Mouse (Mus musculus) thymus, adult 2 months (tissue): ENCODE results near the gene Akr1a1. TPM values are rescaled to one million over a fixed set of nuclear protein-coding genes. Genes with fewer than 3 reads are reported as not detected.
"Not testable (repeated sequence)": the region's sequence is repeated elsewhere in the genome, so short reads cannot be mapped to it uniquely, and the experiment has no call there.

ENCODE experiments used
- DNase-seq: peaks from one replicate; pipeline ENCODE4 v3.0.0; 2021
- H3K27ac ChIP-seq: fragments of 200-500 bp; 2 replicates; pipeline ENCODE4 v1.5.1; 2012; ENCODE audit warnings: low read length, control low read depth; ENCODE audit not compliant: control insufficient read depth, insufficient read depth
- H3K27me3 ChIP-seq: fragments of 200-500 bp; 2 replicates; pipeline ENCODE4 v1.6.1; 2012; ENCODE audit warnings: mild to moderate bottlenecking, low read length, moderate library complexity, mixed read lengths; ENCODE audit not compliant: control insufficient read depth, insufficient read depth
- H3K36me3 ChIP-seq: fragments of 200-500 bp; 2 replicates; pipeline ENCODE4 v1.6.1; 2012; ENCODE audit warnings: mild to moderate bottlenecking, low read length, moderate library complexity; ENCODE audit not compliant: control insufficient read depth, insufficient read depth
- H3K4me1 ChIP-seq: fragments of 200-500 bp; replicated peaks from 2 replicates; pipeline ENCODE4 v1.6.1; 2012; ENCODE audit warnings: low read length; ENCODE audit not compliant: control insufficient read depth, insufficient read depth
- H3K4me3 ChIP-seq: fragments of 200-500 bp; 2 replicates; pipeline ENCODE4 v1.5.1; 2012; ENCODE audit warnings: mild to moderate bottlenecking, low read length, control low read depth, moderate library complexity; ENCODE audit not compliant: control insufficient read depth, insufficient read depth
- CTCF ChIP-seq: fragments of 200-500 bp; IDR thresholded peaks from 2 replicates; pipeline ENCODE4 v1.5.1; 2012; ENCODE audit warnings: mild to moderate bottlenecking, control low read depth, low read length, moderate library complexity, borderline replicate concordance; ENCODE audit not compliant: control insufficient read depth, poor library complexity, insufficient read depth; ENCODE audit errors: extremely low read depth
- POLR2A ChIP-seq: fragments of 200-500 bp; IDR thresholded peaks from 2 replicates; pipeline ENCODE4 v1.6.1; 2012; ENCODE audit warnings: mild to moderate bottlenecking, low read length, control low read depth, moderate library complexity; ENCODE audit not compliant: control insufficient read depth, poor library complexity, insufficient read depth; ENCODE audit errors: extremely low read depth
- WGBS: fragments of 180-500 bp; shearing (Covaris S2); methylation state at CpG from one replicate; pipeline ENCODE4 v1.1.7; 2018; 5-methylcytosine and 5-hydroxymethylcytosine counted together
- polyA plus RNA-seq: library from polyadenylated mRNA; depleted of rRNA; stranded (reverse); fragments of >200 nt; gene quantifications from 2 replicates; pipeline ENCODE4 v1.2.3, GENCODE M21; 2012

The Akr1a1 gene
- polyA plus RNA-seq, 1 experiment = 565 TPM

GRCm38 (mm10) chr4:116676027-116676426 is 24.5 kb upstream of the Akr1a1 start:
- H3K36me3 ChIP-seq = no peaks in the 10 kb centered on the region
- no peak overlapping the region for H3K27ac ChIP-seq
- H3K4me1 ChIP-seq = no peaks in the 10 kb centered on the region
- H3K4me3 ChIP-seq = no peak overlapping the region
- TF ChIP-seq POLR2A = no peak
- no peak for TF ChIP-seq CTCF
- 76% methylated on average over 3 of the region's 3 CpGs for WGBS
- H3K27me3 ChIP-seq = no peaks in the 10 kb centered on the region
- DNase-seq = no peak

- WGBS = 92% methylated on average over 6 of the region's 6 CpGs
- not testable (repeated sequence) for H3K27ac ChIP-seq, H3K4me1 ChIP-seq, DNase-seq, H3K4me3 ChIP-seq, H3K36me3 ChIP-seq, H3K27me3 ChIP-seq
Measured at GRCm38 (mm10) chr4:116674761-116675160, 23.3 kb upstream of the Akr1a1 start.

DNA sequence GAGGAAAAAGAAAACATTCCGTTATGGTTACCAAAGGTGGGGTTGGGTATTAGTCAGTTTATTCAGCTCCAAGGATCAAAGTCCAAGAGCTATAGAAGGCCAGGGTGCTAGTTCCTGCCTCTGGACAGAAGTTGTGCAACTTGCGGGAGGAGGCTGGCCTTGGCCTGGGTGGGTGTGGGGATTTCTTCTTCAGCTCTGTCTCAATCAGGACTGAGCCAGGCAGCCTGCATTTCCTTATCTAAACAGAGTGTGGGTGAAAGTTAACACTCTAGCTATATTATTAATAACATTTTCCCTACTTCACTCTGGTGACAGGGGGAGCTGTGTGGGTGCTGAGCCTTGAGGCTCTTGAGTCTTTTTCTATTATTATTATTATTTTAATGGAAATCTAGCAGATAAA is 21.3 kb upstream of the Akr1a1 start:
- DNase-seq = no peak
- H3K27ac ChIP-seq = no peak overlapping the region
- TF ChIP-seq POLR2A (no peak), CTCF (no peak)
- H3K27me3 ChIP-seq = no peaks in the 10 kb centered on the region
- 92% methylated on average over 2 of the region's 2 CpGs for WGBS
- no peak overlapping the region for H3K4me3 ChIP-seq
- H3K4me1 ChIP-seq = no peaks in the 10 kb centered on the region
- no peaks in the 10 kb centered on the region for H3K36me3 ChIP-seq

- 83% methylated on average over 2 of the region's 2 CpGs for WGBS
- H3K4me1 ChIP-seq = no peaks in the 10 kb centered on the region
- no peak overlapping the region for H3K27ac ChIP-seq
- H3K27me3 ChIP-seq = no peaks in the 10 kb centered on the region
- H3K4me3 ChIP-seq = no peak overlapping the region
- peak; percentile 26 for DNase-seq
- no peaks in the 10 kb centered on the region for H3K36me3 ChIP-seq
- TF ChIP-seq CTCF (no peak), POLR2A (no peak)
Measured at GRCm38 (mm10) chr4:116669291-116669690, 17.8 kb upstream of the Akr1a1 start.

DNA sequence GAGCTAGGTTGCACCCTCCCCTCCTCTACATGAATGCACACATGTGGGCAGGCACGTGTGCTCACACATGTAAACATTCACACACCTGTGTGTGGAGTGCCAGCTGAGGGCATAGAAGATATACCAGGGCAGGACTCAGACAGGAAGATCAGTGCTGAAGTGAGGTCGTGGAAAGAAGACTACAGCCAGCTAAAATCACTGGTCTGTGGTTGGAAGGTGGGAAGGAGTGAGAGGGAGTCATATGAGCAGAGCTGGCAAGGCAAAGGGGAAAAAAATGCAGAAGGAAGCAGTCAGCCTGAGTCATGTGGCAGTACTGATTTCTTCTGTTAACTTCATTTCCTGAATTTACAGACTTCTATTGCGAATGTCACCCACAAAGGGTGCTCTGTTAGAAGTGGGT is 16.7 kb upstream of the Akr1a1 start:
- H3K4me1 ChIP-seq = no peaks in the 10 kb centered on the region
- no peaks in the 10 kb centered on the region for H3K36me3 ChIP-seq
- WGBS = 5% methylated on average over 3 of the region's 3 CpGs
- DNase-seq = no peak
- H3K27me3 ChIP-seq = no peaks in the 10 kb centered on the region
- no peak for TF ChIP-seq CTCF
- TF ChIP-seq POLR2A = no peak
- no peak overlapping the region for H3K4me3 ChIP-seq
- H3K27ac ChIP-seq = no peak overlapping the region

DNA sequence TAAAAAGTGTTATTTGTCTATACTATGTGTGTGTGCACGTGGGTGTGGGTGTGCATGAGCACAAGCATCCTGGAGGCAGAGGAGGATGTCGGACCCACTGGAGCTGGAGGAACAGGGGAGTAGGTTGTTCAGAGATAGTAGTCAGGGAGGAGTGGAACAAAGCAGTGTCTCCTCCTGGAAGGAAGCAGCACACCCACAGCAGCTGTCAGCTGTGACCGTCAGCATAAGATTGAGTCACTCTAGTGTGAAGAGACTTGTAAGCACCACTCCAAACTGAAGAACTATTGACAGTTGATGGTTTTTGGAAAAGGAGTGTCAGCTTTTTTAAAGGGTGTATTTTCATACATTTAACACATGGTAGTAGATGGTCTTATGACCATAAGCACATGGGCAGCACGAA is 15.1 kb upstream of the Akr1a1 start:
- H3K4me3 ChIP-seq = no peak overlapping the region
- H3K27me3 ChIP-seq = no peaks in the 10 kb centered on the region
- no peaks in the 10 kb centered on the region for H3K36me3 ChIP-seq
- no peaks in the 10 kb centered on the region for H3K4me1 ChIP-seq
- WGBS = 63% methylated on average over 4 of the region's 4 CpGs
- TF ChIP-seq POLR2A (no peak), CTCF (no peak)
- DNase-seq = no peak
- H3K27ac ChIP-seq = no peak overlapping the region

- DNase-seq = no peak
- 93% methylated on average over 1 of the region's 1 CpGs for WGBS
- TF ChIP-seq POLR2A (no peak), CTCF (no peak)
- no peaks in the 10 kb centered on the region for H3K36me3 ChIP-seq
- no peak overlapping the region for H3K4me3 ChIP-seq
- no peaks in the 10 kb centered on the region for H3K4me1 ChIP-seq
- no peaks in the 10 kb centered on the region for H3K27me3 ChIP-seq
- H3K27ac ChIP-seq = no peak overlapping the region
Measured at GRCm38 (mm10) chr4:116661998-116662397, 10.5 kb upstream of the Akr1a1 start.

DNA sequence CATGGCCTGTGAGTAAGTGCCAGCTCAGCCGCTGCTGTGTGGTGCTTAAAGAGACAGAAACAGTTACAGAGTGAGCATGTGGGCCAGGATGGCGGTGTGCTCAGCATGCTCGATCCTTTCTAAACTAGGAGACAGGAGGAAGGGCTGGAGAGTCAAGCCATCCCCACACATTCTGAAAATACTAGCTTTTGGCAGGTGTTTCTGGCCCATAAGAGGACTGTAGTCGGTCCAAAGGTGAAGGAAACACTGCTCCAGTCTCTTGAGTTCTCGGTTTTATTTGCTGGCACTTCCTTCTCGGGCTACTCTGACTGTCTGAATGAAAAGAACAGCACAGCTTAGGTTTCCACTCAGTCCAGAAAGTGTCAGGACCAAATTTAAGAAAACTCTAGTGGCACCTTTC is 9.3 kb upstream of the Akr1a1 start:
- no peak overlapping the region for H3K4me3 ChIP-seq
- no peaks in the 10 kb centered on the region for H3K27me3 ChIP-seq
- no peaks in the 10 kb centered on the region for H3K36me3 ChIP-seq
- DNase-seq = no peak
- TF ChIP-seq CTCF (no peak), POLR2A (no peak)
- no peaks in the 10 kb centered on the region for H3K4me1 ChIP-seq
- 81% methylated on average over 6 of the region's 6 CpGs for WGBS
- no peak overlapping the region for H3K27ac ChIP-seq

GRCm38 (mm10) chr4:116659916-116660315 is 8.4 kb upstream of the Akr1a1 start:
- WGBS = 93% methylated on average over 6 of the region's 6 CpGs
- H3K27ac ChIP-seq = not testable (repeated sequence)

More at GRCm38 (mm10) chr4:116659916-116660315, 8.4 kb upstream of the Akr1a1 start:
- not testable (repeated sequence) for H3K36me3 ChIP-seq, H3K4me3 ChIP-seq, H3K4me1 ChIP-seq, DNase-seq, H3K27me3 ChIP-seq
